Mouse (Mus musculus): ENCODE measurements around the gene Ntn1. TPM values are rescaled to one million over a fixed set of nuclear protein-coding genes. Genes with fewer than 3 reads are reported as not detected.

The Ntn1 gene
- 0.34 TPM for polyA plus RNA-seq (2017; shearing (Covaris generic))

GRCm38 (mm10) chr11:68400727-68401219, at the start of gene Ntn1:
Gene Ntn1, minus strand, starts transcription at chr11:68400823.

GRCm38 (mm10) chr11:68431699-68432360, 31.2 kb upstream of the Ntn1 start, which contains the start of gene Pik3r5:
Gene Pik3r5, plus strand, starts transcription at chr11:68432121.

Other genes starting within 250 kb of the Ntn1 start
- gene Pik3r5, start 31.3 kb upstream of the Ntn1 start, polyA plus RNA-seq (2017; shearing (Covaris generic)) = 133 TPM
- gene Pik3r6, start 102.2 kb upstream of the Ntn1 start, polyA plus RNA-seq (2017; shearing (Covaris generic)) = not detected
- gene Mfsd6l, start 155.4 kb upstream of the Ntn1 start, polyA plus RNA-seq (2017; shearing (Covaris generic)) = not detected
- gene Ccdc42, start 186.2 kb upstream of the Ntn1 start, polyA plus RNA-seq (2017; shearing (Covaris generic)) = not detected